Mouse (Mus musculus) adrenal gland, adult 8-10 months (tissue): ENCODE measurements around the gene Lca5. TPM values are rescaled to one million over a fixed set of nuclear protein-coding genes. Genes with fewer than 3 reads are reported as not detected.

Source experiments
- DNase-seq: peaks from one replicate; pipeline ENCODE4 v3.0.0; 2022
- total RNA-seq, 4 experiments: library from RNA; stranded (reverse); gene quantifications; 2 replicates each; pipeline ENCODE4 v1.2.4; 2022

Lca5 gene
- total RNA-seq, 4 experiments from 2014 or later = 4.1 to 10.7 (median 6.0) TPM

DNA sequence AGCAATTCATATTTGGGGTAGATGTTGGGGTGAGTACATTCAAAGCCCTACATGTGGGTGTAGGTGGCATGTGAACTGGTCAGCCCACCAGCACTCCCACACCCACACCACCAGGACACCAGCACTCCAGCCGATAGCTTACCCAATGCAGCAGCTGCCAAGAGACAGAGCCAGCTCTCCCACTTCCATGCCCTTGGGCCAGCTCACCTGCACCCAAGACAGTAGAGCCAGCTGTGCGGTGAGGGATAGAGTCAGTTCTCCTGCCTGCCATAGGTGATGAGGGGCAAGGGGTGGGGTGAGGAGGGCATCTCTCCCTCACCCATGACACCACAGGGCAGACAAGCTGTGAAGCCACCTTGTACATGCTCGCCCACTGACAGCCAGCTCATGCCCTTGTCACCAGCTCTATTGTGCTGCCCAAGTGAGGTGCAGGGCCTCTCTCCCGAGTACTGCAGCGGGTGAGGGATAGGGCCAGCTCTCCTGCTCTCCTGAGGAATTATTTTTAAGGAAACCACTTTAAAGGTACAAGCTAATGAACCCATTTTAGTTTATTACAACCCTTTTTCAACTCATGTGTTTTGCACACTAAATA is 54.6 kb downstream of the Lca5 start:
- no peak for DNase-seq

DNA sequence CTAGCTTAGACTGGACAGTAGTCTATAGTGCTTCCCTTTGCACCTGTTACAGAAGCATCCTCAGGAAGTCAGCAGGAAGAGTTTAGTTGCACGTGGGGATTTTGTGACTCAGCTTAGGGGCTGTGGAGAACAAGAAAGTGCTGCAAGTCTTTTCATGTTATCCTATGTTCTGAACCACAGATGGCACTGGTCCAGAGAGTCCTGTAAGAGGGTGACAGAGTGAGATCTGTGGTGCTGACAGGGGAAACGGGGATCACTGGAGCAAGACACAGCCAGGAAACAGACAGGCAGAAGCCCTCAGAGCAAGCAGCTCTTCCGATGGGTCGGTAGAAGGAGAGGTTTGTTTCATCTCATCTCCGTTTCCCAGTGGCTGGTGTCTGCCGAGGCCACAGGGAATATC is 55.6 kb downstream of the Lca5 start:
- no peak for DNase-seq

DNA sequence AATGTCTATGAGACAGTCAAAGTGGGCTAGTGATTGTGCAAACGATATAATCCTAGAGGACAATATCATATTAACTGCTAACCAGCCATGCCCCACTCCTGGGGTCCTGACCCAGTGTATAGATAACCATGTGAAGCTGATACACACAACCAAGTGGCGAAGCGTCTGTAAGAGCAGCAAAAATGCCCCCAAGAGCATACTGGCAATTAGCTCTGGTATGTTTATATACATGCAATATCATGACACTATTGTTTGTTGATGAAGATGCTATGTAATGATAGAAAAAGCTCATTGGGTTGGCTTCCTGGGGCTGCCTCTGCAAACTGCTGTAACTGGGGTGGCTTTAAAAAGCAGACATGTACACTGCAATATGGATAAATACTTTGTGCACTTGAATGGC is 57.7 kb downstream of the Lca5 start:
- DNase-seq = no peak

DNA sequence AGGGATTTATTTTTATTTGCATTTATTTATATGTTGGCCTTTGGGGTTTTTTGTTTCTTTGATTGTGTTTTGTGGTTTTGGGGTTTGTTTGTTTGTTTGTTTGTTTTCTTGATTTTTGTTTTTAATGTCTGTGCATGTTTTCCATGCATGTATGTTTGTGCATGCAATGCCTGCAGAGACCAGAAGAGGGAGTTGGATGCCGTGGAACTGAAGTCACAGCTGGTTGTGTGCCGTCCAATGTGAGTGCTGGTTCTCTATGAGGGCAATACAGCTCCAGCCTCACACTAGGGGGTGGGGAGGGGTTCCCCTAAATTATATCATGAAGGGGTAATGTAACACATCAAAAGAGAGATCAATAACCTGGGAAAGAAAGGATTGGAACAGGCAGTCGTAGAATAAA is 58.2 kb downstream of the Lca5 start:
- no peak for DNase-seq

- DNase-seq = no peak
Observed at GRCm38 (mm10) chr9:83381317-83381716, 59.6 kb downstream of the Lca5 start.

- DNase-seq = no peak
Observed at GRCm38 (mm10) chr9:83379661-83380060, 61.3 kb downstream of the Lca5 start.

GRCm38 (mm10) chr9:83377132-83377531 is 63.8 kb downstream of the Lca5 start:
- DNase-seq = no peak

DNA sequence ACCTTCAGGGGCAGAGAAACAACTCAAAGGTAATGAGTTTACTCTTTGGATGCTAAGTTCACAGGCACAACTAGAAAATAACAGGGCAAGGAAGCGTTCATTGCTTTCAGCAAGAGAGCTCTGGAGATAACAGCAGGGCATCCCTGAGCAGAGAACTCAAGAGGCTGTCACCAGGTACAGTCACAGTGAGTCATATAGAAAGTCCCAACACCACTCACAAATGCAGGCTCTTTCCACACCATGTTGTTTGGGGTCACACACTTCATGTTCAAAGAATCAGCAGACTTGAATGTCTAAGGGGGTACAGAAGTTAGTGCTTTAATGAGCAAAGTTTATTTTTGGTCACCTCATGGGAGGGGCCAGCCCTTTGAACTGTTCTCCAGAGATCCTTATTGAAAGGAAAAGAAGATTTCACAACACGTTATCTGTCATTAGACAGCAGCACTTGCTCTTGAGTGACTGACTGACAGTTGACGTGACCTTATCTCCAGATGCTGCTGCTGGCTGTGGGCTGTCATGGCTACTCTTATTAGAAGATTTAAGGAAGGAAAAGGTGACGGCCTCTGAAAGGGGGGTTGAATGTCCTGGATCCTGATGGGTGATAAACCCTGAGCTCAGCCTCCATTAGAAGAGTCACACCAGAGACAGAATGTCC is 65.3 kb downstream of the Lca5 start:
- DNase-seq = no peak

GRCm38 (mm10) chr9:83370907-83371306 is 70.0 kb downstream of the Lca5 start:
- no peak for DNase-seq

DNA sequence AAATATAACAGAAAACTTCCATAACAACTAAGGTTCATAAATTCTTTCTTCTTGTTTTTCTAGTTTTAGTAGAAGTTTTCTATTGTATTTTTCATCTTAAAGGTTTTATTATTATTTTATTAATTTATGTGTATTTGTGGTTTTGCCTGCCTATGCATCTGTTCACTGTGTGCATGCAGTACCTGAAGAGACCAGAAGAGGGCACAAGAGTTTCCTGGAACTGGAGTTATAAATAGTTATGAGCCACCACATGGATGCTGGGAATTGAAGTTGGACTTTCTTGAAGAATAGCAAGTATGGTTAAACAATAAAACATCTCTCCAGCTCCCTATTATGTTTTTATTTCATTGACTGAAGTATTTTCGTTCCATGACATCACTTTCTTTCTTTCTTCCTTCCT is 72.7 kb downstream of the Lca5 start:
- DNase-seq = no peak

- no peak for DNase-seq
Observed at GRCm38 (mm10) chr9:83355802-83356201, 85.1 kb downstream of the Lca5 start.

DNA sequence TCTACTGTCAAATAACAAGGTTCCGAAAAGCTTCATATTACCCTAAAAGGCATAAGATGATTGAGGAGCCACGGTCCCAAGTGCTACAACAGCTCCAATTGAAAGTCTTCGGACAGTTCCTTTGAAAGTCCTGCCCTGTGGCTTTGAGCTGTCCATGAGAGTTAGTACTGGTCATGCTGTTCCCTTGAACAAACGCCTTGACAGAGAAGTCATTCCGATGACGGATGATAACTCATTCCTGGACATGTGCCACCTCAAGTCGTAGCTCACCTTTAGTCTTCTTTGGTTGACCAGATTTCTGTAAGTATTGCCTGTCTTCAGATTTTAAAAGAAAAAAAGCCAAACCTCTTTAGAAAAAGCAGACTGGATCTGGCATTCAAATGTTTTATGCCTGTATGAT is 87.6 kb downstream of the Lca5 start:
- peak; percentile 54 for DNase-seq

DNA sequence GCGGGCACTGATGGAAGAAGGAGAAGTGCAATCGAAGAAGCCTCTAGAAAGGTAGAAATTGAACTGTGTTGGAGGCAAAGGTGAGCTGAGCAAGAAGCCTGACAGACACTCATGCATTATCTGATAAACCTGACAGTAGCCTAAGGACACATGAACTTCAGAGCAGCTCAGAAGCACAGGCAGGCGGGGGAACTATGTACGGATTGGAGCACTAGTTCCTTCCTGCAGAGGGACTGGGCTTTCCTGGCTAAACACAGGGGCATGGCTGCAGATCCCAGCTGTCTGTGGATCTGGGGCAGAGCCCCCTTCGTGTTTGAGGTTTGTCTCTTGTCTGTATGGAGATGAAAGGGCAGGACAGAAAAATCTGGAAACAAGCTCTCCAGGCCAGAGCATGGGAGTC is 89.8 kb downstream of the Lca5 start:
- no peak for DNase-seq

DNA sequence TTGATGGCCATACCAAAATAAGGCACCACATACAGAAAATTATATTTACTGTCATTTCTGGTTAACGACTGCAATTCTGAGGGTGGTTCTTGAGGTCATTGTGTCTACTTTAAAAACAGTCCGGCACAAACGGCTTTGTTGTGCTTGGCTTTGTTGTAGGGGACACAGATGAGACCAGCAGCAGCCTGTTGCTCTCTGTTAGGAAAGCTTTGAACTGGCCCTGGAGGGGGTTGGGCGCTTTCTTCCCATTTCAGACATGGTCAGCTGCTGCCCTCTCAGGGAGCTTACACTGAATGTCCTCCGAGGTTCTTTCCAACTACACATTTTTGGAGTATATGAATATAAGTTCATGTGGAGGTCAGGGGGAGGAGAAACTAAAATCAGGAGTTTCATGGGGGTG is 90.3 kb downstream of the Lca5 start:
- DNase-seq = peak; percentile 19

GRCm38 (mm10) chr9:83349905-83350304 is 91.0 kb downstream of the Lca5 start:
- DNase-seq = no peak

DNA sequence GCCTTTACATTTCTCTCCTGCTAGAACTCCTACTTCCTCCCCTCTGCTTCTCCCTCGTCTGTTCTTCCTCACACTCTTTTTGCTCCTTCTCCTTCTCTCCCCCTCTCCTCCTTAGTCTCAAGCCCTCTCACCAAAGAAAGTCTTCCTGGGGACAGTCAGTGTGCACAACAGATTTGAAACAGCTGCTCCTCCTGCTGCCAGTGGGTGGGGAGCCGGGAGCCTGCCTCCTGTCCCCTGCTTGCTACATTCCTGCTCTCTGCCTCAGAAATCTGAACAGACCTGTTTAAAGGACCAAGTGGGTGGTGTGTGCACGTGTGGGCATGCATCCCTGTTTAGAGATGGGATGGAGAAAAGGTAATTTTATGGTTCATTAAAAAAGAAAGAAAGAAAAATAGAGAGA is 91.4 kb downstream of the Lca5 start:
- no peak for DNase-seq

DNA sequence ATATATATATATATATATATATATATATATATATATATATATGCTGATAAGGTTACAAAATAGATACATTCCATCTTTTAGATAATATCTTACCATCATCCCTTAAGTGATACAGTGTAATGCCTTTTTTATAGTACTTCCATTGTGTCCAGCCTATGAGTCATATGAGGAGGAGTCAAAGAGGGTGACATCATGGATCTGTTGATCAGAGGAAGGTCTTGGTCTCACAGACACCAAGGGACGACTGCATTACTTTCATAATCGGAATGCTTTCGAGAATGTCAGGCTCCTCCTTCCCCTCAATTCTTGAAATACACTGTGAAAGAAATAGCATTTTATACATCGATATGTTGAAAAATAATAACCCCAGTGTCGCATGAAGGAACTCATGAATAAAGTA is 93.4 kb downstream of the Lca5 start:
- no peak for DNase-seq

- no peak for DNase-seq
Observed at GRCm38 (mm10) chr9:83342491-83343370, 98.2 kb downstream of the Lca5 start.

Other genes with a start within 250 kb of the Lca5 start
- 10 to 100 TPM; 13.6 to 21.7 (median 16.8) TPM for gene Sh3bgrl2, start 107.2 kb upstream of the Lca5 start, total RNA-seq